Mouse (Mus musculus): ENCODE results near the gene Hba-a2.
"Not testable (repeated sequence)": the region's sequence is repeated elsewhere in the genome, so short reads cannot be mapped to it uniquely, and the experiment has no call there.

The Hba-a2 gene

DNA sequence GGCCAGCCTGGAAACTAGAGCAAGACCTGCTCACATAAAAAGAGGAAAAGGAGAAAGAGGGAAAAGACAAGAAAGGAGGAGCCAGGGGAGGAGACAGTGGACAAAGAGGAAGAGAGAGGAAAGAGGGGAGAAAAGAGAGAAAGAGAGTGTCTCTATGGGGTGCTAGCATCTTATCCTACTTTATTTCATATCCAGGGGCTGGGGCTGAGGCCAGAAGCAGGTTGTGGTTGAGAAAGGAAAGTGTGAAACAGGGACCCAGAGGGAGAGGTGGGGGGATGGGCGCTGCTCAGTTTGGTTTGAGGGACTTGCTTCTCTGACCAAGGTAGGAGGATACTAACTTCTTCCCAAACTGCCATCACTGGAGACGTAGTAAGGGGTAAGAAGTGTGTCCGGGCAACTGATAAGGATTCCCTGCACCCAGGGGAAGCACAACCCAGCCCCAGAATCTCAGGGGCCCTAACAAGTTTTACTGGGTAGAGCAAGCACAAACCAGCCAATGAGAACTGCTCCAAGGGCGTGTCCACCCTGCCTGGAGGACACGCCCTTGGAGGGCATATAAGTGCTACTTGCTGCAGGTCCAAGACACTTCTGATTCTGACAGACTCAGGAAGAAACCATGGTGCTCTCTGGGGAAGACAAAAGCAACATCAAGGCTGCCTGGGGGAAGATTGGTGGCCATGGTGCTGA is 13.1 kb upstream of the Hba-a2 start, which contains the start of gene Hba-a1:
Hba-a1 (plus strand) TSS at position 421 of the 687 bp plus-strand sequence.
- DNase-seq (ENCODE audit: low read depth), result not testable (repeated sequence)

DNA sequence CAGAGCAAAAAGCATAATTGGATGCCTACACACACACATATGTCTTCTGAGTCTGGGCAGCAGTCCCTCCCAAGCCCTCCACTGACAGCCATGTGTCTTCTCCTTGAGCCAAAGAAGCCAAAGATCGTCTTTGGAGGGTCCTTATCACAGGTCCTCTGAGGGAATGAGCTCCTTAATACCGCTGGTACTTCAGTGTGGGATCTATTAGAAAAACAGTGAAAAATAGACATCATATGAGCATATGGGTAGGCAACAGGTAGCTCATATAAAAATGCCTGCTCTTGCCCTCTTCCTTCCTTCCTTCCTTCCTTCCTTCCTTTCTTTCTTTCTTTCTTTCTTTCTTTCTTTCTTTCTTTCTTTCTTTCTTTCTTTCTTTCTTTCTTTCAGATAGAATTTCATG is 11.7 kb upstream of the Hba-a2 start:
- DNase-seq (ENCODE audit: low read depth), result not testable (repeated sequence)

DNA sequence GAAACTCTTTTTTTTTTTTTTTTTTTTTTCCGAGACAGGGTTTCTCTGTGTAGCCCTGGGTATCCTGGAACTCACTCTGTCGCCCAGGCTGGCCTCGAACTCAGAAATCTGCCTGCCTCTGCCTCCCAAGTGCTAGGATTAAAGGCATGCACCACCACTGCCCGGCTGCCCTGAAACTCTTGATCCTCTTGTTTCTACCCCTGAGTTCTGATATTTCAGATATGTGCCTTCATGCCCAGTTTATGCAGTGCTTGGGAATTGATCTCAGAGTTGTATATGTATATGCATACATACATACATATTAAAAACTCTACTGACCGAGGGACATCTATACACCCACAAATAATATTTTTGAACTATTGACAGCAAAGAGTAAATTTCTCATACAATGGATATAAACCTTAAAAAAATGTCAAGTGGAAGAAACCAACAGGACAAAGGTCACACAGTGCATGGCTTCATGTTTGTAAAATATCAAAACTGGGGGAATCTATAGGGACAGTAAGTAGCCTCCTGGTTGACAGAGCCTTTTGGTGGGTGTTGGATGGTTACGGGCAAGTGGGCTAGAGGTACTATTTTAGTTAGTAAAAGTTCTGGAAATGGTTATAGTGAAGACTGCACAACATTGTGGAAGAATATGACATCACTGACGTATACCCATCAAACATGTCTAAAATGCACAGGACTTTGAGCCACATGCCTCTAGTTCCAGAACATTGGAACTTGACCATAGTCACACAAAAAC is 11.1 kb upstream of the Hba-a2 start:
- DNase-seq (ENCODE audit: low read depth), result no peak

DNA sequence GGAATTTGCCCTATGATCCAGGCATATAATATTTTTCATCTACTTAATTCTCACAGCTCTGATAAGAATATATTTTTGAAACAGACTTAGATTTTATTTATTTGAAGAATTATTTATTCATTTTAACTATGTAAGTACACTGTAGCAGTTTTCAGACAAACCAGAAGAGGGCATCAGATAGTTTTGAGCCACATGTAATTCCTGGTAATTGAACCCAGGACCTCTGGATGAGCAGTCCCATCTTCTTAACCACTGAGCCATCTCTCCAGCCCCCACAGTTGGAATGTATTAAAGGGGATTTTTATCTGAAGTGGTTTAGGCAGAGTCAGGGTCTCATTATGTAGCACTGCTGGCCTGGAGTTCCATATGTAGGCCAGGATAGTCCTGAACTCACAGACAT is 10.4 kb upstream of the Hba-a2 start:
- not testable (repeated sequence) for DNase-seq (ENCODE audit: low read depth)

DNA sequence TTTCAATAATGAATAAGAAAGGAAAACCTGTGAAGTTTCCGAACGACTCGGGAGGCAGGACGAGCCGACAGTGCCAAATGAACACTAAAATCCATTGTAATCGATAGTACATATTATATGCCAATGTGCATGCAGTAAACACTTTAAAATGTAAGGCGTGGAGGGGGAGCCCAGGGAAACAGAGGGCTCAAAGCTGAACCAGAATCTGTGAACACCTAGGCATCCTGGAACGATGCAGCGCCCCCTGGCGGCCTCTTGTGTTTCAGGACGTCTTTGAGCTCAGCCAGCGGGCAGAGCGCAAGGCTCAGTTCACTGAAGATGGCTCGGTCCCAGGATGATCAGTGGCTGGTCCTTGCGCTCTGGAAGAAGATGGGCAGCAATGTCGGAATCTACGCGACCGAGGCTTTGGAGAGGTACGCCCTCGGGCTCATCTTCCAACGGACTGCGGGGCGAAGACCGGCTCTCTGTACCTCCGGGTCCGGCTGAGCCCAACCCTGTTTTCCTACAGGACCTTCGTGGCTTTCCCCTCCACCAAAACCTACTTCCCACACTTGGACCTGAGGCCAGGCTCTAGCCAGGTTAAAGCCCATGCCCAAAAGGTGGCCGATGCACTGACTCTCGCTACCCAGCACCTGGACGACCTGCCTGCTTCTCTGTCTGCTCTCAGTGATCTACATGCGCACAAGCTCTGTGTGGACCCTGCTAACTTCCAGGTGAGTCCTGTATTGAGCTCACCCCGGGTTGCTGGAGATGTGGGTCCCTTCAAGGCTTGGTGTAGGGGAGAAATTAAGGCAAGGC is 9.4 kb upstream of the Hba-a2 start, which contains the start of gene Hbq1b:
Hbq1b (plus strand) TSS at position 271 of the 798 bp plus-strand sequence.
- DNase-seq (ENCODE audit: low read depth), result peak; percentile 28

DNA sequence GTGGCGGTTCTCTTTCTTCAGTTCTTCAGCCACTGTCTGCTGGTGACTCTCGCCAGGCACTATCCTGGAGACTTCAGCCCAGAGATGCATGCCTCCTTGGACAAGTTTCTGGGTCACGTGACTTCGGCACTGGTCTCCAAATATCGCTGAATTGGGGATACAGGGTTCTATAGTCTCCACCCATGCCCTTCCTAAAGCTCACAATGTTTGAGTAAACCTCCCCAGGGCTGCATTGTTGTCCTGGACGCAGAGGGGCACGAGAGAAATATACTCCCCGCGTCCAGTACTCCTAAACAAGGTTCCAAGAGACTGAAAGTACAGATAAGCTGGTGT is 8.8 kb upstream of the Hba-a2 start:
- DNase-seq (ENCODE audit: low read depth), result no peak

DNA sequence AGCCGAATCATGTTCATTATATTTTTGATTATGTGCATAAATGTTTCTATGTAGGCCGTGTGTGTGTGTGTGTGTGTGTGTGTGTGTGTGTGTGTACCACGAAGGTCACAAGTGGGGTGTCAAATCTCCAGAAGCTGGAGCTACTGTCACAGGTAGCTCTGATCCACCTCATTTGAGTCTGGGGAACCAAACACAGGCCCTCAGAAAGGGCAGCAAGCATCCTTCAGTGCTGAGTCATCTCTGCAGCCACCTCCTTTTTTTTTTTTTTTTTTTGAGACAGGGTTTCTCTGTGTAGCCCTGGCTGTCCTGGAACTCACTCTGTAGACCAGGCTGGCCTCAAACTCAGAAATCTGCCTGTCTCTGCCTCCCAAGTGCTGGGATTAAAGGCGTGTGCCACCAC is 3.5 kb upstream of the Hba-a2 start:
- DNase-seq (ENCODE audit: low read depth), result not testable (repeated sequence)

DNA sequence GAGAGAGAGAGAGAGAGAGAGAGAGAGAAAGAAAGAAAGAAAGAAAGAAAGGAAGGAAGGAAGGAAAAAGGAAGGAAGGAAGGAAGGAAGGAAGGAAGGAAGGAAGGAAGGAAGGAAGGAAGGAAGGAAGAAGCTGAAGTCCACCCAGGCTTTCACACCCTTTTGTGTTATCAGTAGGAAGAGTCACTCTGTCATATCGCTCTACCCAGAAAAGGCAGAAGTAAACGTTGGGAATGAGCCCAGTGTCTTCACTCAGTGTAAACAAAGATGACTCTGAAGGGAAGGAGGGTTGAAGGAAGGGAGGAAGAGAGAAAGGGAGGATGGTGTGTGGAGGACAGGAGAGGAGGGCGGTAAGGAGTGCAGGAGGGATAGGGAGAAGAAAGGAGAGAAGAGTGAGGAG is 2.8 kb upstream of the Hba-a2 start:
- not testable (repeated sequence) for DNase-seq (ENCODE audit: low read depth)

DNA sequence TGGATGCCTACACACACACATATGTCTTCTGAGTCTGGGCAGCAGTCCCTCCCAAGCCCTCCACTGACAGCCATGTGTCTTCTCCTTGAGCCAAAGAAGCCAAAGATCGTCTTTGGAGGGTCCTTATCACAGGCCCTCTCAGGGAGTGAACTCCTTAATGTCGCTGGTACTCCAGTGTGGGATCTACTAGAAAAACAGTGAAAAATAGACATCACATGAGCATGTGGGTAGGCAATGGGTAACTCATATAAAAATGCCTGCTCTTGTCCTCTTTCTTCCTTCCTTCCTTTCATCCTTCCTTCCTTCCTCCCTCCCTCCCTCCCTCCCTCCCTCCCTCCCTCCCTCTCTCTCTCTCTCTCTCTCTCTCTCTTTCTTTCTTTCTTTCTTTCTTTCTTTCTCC is 1.1 kb downstream of the Hba-a2 start:
- not testable (repeated sequence) for DNase-seq (ENCODE audit: low read depth)

DNA sequence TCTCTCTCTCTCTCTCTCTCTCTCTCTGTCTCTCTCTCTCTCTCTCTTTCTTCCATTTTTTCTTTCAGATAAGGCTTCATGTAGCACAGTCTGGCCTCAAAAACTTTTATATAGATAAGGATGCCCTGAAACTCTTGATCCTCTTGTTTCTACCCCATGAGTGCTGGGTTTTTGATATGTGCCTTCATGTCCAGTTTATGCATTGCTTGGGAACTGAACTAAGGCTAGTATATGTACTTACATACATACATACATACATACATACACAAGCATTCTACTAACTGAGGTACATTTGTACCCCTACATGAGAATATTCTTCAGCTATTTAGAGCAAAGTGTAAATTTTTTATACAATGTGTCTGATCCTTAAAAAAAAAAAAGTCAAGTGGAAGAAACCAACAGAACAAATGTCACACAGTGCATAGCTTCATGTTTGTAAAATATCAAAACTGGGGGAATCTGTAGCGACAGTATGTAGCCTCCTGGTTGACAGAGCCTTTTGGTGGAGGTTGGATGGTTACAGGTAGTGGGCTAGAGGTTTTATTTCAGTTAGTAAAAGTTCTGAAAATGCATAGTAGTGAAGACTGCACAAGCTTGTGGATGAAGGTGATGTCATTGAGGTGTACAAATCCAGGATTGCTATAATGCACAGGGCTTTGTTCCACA is 1.7 kb downstream of the Hba-a2 start:
- DNase-seq (ENCODE audit: low read depth), result no peak

DNA sequence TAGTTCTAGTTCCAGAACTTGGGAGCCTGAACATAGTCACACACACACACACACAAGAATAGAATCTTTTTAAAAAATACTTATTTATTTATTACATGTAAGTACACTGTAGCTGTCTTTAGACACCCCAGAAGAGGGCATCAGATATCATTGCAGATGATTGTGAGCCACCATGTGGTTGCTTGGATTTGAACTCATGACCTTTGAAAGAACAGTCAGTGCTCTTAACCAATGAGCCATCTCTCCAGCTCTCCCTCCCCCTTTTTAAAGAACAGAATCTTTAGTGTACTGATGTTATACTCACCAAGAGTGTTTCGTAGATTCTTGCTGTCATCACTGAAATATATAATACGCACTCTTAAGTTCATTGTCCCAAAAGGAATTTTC is 2.2 kb downstream of the Hba-a2 start:
- DNase-seq (ENCODE audit: low read depth), result no peak

DNA sequence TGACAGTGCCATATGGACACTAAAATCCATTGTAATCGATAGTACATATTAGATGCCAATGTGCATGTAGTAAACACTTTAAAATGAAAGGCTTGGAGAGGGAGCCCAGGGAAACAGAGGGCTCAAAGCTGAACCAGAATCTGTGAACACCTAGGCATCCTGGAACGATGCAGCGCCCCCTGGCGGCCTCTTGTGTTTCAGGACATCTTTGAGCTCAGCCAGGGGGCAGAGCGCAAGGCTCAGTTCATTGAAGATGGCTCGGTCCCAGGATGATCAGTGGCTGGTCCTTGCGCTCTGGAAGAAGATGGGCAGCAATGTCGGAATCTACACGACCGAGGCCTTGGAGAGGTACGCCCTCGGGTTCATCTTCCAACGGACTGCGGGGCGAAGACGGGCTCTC is 3.6 kb downstream of the Hba-a2 start, which contains the start of gene Hbq1a:
Hbq1a (plus strand) TSS at position 205 of the 400 bp plus-strand sequence.
- not testable (repeated sequence) for DNase-seq (ENCODE audit: low read depth)

DNA sequence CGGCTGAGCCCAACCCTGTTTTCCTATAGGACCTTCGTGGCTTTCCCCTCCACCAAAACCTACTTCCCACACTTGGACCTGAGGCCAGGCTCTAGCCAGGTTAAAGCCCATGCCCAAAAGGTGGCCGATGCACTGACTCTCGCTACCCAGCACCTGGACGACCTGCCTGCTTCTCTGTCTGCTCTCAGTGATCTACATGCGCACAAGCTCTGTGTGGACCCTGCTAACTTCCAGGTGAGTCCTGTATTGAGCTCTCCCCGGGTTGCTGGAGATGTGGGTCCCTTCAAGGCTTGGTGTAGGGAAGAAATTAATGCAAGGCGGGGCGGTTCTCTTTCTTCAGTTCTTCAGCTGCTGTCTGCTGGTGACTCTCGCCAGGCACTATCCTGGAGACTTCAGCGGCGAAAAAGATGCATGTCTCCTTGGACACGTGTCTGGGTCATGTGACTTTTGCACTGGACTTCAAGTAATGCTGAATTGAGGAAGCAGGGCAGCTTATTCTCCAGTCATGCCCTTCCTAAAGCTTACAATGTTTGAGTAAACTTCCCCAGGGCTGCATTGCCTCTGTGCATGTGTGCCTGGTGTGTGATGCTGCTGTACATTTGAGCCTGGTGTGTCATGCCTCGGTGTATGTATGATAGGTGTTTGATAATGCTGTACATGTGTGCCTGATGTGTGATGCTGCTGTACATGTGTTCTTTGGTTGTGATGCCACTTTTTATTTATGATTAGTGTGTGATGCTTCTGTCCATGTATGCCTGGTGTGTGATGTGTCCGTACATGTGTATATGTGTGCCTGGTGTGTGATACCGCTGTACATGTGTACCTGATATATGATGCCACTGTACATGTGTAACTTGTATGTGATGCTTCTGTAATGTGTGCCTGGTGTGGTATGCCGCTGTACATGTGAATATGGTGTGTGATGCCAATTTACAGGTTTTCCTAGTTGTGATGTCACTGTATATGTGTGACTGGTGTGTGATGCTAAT is 4.3 kb downstream of the Hba-a2 start:
- DNase-seq (ENCODE audit: low read depth), result no peak

DNA sequence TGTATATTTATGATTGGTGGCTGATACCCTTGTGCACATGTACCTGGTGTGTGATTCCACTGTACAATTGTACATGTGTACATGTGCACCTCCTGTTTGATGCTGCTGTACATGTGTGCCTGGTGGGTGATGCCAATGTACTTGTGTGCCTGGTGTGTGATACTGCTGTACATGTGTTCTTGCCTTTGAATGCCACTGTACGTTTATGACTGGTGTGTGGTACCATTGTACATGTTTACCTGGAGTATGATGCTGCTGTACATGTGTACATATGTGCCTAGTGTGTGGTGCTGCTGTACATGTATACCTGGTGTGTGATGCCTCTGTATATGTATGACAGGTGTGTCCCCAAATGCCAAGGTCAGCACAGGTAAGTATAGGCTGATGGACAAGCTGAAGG is 5.2 kb downstream of the Hba-a2 start:
- DNase-seq (ENCODE audit: low read depth), result no peak

DNA sequence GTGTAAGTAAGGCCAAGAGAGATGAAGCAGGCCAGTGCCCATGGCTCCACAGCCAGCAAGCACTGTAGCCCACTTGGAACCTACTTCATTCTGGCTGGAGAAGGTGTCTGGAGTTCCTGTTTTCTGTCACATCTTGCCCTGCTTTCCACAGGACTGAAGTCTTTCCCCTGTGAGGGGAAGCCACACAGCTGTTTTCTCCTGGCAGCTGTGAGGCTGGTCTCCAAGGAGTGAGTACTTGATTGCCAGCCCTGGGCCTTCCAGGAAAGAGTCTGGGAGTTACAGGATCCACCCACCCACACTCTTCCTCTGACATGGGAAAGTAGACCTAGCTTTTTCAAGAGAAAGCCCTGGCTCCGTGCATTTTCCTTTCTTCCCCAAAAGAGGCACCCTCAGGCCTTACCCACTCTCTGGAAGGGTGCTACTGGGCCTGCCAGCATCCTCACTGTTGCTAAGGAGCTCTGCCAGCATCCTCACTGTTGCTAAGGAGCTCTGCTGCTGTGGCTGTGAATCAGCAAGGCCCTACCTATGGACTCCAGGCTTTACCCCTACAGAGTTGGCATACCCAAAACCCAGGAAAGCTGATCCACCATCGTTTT is 6.6 kb downstream of the Hba-a2 start:
- no peak for DNase-seq (ENCODE audit: low read depth)

DNA sequence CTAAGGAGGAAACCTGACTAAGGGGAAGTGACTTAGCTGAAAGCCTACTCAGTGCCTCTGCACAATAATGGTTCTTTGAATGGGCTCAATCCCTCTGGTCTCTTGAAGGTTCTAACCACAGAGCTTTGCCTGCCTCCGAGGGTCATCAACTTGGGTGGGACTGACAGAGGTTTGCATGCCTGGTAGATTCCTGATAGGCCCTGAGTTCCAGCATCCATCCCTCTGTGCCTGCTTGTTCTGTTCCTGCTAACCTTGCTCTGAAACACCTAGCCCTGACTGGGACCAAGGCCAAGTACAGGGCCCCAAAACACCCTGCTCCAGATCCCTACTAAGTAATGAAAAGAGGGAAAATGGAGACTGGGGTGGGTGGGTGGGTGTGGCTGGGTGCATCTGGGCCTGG is 7.2 kb downstream of the Hba-a2 start:
- no peak for DNase-seq (ENCODE audit: low read depth)

DNA sequence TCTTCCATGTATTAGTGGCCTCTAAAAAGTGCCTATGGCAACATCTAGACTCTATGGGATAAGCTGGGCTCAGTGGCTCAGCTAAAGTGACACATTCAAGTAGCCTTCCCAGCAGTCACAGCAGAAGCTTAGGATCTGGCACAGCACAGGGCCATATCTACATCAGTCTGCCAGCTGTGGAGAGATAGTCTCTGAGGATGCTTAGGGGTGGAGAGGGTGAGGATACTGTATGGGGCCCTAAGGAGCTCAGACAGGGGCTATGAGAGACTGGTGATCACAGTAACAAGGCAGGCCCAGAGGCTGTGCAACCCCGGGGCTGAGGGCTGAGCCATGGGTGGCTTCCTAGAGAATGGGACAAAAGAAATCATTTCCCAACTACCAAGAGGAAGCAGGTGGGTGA is 10.7 kb downstream of the Hba-a2 start:
- no peak for DNase-seq (ENCODE audit: low read depth)

DNA sequence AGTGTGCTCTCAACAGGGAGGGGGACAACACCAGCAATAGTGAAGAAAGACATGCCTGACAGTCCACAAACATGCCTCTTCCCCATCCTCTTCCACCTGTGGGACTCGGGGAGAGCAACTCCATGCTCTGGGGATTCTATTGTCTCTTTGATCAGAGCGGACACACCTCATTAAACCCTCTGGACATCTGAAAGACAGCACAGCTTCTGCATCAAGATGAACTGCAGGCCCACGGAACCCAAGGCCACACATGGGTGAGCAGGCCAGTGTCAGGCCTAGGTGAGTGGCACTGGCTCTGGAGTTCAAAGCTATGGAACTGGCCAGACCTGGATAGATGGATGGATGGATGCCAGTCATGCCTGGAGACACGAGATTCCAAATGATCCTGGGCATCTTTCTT is 13.2 kb downstream of the Hba-a2 start:
- no peak for DNase-seq (ENCODE audit: low read depth)

DNA sequence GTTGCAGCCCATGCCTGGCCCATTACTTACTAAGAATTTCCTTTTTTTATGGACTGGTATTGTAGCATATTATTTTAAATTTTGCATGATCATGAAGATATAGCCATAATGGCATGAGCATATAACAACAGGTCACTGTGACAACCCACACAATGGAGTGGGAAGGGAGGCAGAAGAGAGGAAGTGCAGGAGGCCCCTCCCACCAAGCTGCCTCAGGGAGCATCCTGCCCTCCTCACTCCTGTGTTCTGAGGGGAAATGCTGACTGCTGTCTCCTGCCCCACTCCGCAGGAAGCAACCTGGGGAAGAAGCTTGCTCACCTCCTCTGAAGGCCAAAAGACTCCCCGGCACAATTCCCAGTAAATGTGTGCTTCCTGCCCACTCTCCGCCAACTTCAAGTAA is 13.6 kb downstream of the Hba-a2 start:
- DNase-seq (ENCODE audit: low read depth), result no peak

DNA sequence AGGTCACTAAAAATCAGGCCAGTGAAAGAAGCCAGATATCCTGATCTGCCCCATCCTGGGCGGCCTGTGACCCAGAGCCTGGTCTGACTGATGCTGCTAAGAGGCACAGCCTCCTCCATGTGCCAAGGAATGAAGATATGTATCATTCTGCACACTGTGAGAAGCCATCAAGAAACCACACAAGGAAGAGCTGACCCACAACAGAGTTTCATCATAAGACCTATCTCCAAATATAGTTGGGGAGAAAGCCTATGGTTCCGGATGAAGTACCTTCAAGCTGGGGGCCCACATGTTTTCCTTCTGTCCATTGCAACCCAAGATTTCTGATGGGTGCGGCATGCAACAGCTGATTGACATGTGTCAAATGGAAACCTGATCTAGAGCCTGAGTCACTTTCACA is 19.7 kb downstream of the Hba-a2 start:
- peak; percentile 69 for DNase-seq (ENCODE audit: low read depth)

Data from 416B (cell line).